Mouse (Mus musculus) embryonic facial prominence, embryonic 13.5 days (tissue): ENCODE data around the gene Il2ra. TPM values are rescaled to one million over a fixed set of nuclear protein-coding genes. Genes with fewer than 3 reads are reported as not detected.
A peak's percentile ranks its signal among the peaks of the same experiment; 100 is the strongest.

ENCODE experiments used
- ATAC-seq: fragments of 200-750 bp; cut with Nextera tagmentation; 2 replicates; pipeline ENCODE4 v1.8.0; 2017; ENCODE audit warnings: low read depth; ENCODE audit not compliant: insufficient number of reproducible peaks, insufficient read depth, low FRiP score, low TSS enrichment
- H3K27ac ChIP-seq: fragments of 300-500 bp; sonication (generic); 2 replicates; pipeline ENCODE4 v1.5.1; 2015; ENCODE audit warnings: moderate library complexity, mild to moderate bottlenecking, inconsistent platforms
- H3K27me3 ChIP-seq: fragments of 300-500 bp; sonication (generic); 2 replicates; pipeline ENCODE4 v1.6.1; 2015; ENCODE audit warnings: mild to moderate bottlenecking, inconsistent platforms
- H3K36me3 ChIP-seq: fragments of 300-500 bp; sonication (generic); 2 replicates; pipeline ENCODE4 v1.6.1; 2015; ENCODE audit warnings: mild to moderate bottlenecking, inconsistent platforms
- H3K4me1 ChIP-seq: fragments of 300-500 bp; sonication (generic); 2 replicates; pipeline ENCODE4 v1.6.1; 2015; ENCODE audit warnings: inconsistent platforms
- H3K4me2 ChIP-seq: fragments of 300-500 bp; sonication (generic); 2 replicates; pipeline ENCODE4 v1.6.1; 2015; ENCODE audit warnings: moderate library complexity, mild to moderate bottlenecking, inconsistent platforms
- H3K4me3 ChIP-seq: fragments of 300-500 bp; sonication (generic); 2 replicates; pipeline ENCODE4 v1.5.1; 2015; ENCODE audit warnings: mild to moderate bottlenecking, inconsistent platforms
- H3K9ac ChIP-seq: fragments of 300-500 bp; sonication (generic); 2 replicates; pipeline ENCODE4 v1.6.1; 2015; ENCODE audit warnings: mild to moderate bottlenecking, inconsistent platforms
- H3K9me3 ChIP-seq: fragments of 300-500 bp; sonication (generic); 2 replicates; pipeline ENCODE4 v1.6.1; 2016; ENCODE audit warnings: inconsistent platforms
- WGBS: fragments of 180-500 bp; shearing (Covaris S2); methylation state at CpG from one replicate; pipeline ENCODE4 v1.1.7; 2015; ENCODE audit warnings: mixed read lengths; 5-methylcytosine and 5-hydroxymethylcytosine counted together
- polyA plus RNA-seq: library from polyadenylated mRNA; unstranded; fragments of >200 nt; fragmentation: Nextera tagmentation; extraction: Ambion mirVana; gene quantifications from 2 replicates; pipeline ENCODE4 v1.2.1, GENCODE M21; 2015

The Il2ra gene
- polyA plus RNA-seq, 1 experiment from 2014 or later = not detected

DNA sequence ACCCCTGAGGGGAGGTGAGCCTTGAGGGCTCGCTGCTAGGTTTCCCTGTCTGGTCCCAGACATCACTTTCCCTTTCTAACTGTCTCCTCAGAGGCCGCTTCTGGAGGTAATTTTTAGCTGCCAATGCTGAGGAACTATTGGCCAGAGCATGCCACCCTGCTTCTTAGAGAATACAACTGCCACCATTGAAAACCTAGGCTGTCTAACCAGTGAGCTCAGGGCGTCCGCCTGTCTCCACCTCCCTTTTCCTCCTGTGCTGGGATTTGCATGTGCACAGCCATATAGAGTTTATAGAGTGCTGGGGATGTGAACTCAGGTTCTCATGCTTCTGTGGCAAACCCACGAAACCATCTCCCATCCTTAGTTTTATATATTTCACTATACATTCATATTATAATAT lies 11.2 kb downstream of the Il2ra start:
- Histone ChIP-seq H3K27ac (no peak overlapping the region), H3K9me3 (no peaks in the 10 kb centered on the region), H3K27me3 (no peaks in the 10 kb centered on the region), H3K9ac (no peak overlapping the region), H3K4me2 (no peak overlapping the region), H3K4me1 (no peaks in the 10 kb centered on the region; the same call in 1 of the 2 replicates), H3K36me3 (no peaks in the 10 kb centered on the region), H3K4me3 (no peak overlapping the region)
- 62% methylated on average over 5 of the region's 5 CpGs for WGBS
- ATAC-seq = no peak

DNA sequence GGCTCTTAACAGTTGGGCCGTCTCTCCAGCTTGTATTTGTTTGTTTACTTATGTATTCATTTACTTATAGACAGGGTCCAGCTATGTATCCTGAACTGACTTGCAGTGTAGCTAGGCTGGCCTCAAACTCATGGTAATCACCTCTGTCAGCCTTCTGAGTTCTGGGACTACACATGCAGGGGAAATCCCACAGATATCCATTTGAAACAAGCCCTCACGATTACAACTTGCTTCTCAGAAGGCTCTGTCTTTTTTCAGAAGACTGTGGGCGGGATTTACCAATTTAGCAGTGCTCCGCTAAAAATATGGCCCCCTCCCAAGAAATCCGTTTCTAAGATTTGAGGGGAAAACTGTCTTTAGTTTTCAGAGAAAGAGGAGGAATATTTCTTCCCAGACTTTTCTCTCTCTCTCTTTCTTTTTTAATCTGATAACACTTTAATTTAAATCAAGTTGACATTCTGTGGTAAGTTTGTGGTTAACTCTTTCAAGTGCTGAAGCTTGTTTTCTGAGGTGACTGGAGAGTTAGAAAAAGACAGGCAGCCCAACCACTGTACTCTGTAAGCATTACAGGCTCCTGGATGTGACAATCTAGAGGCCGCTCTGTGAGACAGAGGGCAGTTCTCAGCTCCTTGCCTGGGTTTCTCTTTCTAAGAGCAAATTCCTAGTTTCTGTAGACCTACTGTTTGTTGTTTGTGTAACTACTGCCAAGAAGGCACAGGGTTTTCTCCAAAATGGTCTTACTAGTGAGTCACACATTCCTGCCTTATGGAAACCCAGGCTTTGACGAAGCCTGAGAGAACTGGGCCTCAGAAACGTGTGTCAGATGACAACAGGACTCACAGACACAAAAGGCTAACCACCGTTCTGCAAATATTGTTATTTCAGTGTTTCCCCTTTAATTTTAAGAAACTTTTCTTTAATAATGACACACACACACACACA lies 12.7 kb downstream of the Il2ra start:
- no peaks in the 10 kb centered on the region; the same call in 1 of the 2 replicates for H3K4me1 ChIP-seq
- peak overlapping the region; percentile 45 for H3K27ac ChIP-seq
- WGBS = 47% methylated on average over 9 of the region's 9 CpGs
- H3K9ac ChIP-seq = no peak overlapping the region
- no peaks in the 10 kb centered on the region for H3K9me3 ChIP-seq
- H3K27me3 ChIP-seq = no peaks in the 10 kb centered on the region
- no peak overlapping the region for H3K4me3 ChIP-seq
- ATAC-seq = no peak
- 0 out of 2 replicates have a peak overlapping the region, but pooled peaks have one; percentile 14 for H3K4me2 ChIP-seq
- no peaks in the 10 kb centered on the region for H3K36me3 ChIP-seq

DNA sequence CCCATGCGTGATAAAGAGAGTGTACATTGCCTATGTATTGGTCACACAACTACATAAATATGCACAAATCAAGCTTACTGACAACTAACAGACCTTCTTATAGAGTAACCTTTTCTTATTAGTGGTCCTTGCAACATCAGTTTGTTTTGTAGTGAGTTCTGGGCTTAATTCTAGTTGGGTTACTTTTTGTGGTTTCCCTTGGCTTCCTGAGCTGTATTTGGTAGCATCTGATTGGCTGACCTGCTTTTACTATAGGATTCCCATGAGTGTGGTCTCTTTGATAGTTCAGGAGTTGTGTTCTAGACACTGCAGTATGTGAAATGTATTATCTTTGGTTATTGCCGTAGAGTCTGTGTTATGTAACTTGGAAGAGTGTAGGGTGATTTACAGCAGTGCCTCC lies 15.0 kb downstream of the Il2ra start:
- Histone ChIP-seq H3K27me3 (no peaks in the 10 kb centered on the region), H3K4me1 (no peaks in the 10 kb centered on the region; the same call in 1 of the 2 replicates), H3K4me2 (no peak overlapping the region), H3K36me3 (no peaks in the 10 kb centered on the region), H3K9ac (no peak overlapping the region), H3K4me3 (no peak overlapping the region), H3K9me3 (no peaks in the 10 kb centered on the region), H3K27ac (no peak overlapping the region)
- WGBS = 77% methylated on average over 2 of the region's 2 CpGs
- no peak for ATAC-seq

DNA sequence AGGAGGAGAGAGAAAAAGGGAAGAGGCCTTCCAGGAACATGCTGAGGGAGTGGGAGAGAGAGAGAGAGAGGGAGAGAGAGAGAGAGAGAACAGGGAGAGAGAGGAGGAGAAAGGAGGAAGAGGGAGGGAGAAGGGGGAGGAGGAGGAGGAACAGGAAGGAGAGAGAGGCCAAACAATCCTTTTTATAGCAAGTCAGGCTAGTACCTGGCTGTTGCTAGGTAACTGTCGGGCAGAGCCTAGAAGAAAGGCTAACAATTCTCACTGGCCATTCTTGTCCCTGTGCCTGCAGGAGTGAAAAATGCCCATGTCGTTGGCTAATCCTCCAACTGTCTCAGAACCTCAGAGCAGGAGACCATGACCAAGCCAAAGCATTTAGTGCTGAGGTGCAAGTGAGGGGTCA lies 16.7 kb downstream of the Il2ra start:
- H3K9me3 ChIP-seq = no peaks in the 10 kb centered on the region
- H3K36me3 ChIP-seq = no peaks in the 10 kb centered on the region
- no peak overlapping the region for H3K4me2 ChIP-seq
- WGBS = 52% methylated on average over 2 of the region's 2 CpGs
- no peak overlapping the region for H3K27ac ChIP-seq
- H3K4me3 ChIP-seq = no peak overlapping the region
- H3K9ac ChIP-seq = no peak overlapping the region
- ATAC-seq = no peak
- H3K4me1 ChIP-seq = peaks cover 1% of the 10 kb centered on the region
- H3K27me3 ChIP-seq = no peaks in the 10 kb centered on the region

DNA sequence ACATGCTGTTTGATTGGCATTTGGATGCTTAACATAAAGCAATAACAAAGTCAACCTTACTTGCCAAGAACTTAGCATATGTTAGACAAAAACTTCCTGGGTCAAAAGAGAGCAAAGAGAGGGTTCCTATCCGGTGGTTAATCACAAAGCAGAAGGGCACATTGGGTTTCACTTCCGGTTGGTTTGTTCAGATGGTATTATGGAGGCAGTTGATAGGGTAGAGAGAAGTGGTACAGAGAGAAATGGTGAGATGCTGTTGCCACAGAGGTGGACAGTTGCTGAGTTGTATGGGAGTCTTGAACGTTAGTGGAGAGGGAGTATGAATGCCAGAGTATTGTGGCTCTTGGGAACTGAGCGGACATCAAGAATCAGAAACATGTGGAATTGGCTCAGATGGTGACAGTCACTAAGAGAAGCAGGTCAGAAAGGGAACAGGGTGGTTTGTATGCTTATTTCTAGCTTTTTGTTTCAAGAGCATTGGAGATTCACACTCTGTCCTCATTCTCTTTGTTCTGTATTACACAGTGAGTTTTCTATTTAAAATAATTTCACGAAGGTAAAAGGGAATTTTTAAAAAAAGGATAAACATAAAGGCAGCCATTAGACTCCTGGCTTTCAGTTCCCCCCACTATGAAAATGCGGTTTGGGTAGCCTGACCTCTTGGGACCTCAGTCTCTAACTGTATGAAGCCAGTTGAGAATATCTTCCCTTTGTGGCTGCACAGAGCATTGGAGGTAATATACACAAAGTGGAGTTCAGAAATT lies 19.7 kb downstream of the Il2ra start:
- WGBS = 79% methylated on average over 6 of the region's 6 CpGs
- H3K27ac ChIP-seq = no peak overlapping the region
- no peak overlapping the region for H3K9ac ChIP-seq
- no peaks in the 10 kb centered on the region for H3K36me3 ChIP-seq
- no peaks in the 10 kb centered on the region for H3K27me3 ChIP-seq
- peaks cover 5% of the 10 kb centered on the region; the same call in 1 of the 2 replicates for H3K4me1 ChIP-seq
- no peak overlapping the region for H3K4me2 ChIP-seq
- no peak for ATAC-seq
- H3K4me3 ChIP-seq = no peak overlapping the region
- H3K9me3 ChIP-seq = no peaks in the 10 kb centered on the region

DNA sequence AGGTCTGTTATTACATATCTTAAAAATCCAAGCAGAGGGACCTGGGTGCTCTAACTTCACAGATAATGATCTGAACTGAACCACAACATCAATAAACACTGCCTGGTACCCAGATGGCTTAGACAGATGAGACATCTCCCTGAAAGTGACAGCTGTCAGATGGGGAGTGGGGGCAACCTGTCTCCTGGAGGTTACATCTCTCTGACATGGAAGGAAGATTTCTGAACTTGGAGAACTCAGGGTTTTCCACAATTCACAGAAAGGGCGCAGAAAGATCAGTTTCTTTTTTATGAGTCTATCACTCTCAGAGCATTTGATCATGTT lies 20.3 kb downstream of the Il2ra start:
- Histone ChIP-seq H3K4me2 (no peak overlapping the region), H3K27ac (no peak overlapping the region), H3K27me3 (no peaks in the 10 kb centered on the region), H3K4me3 (no peak overlapping the region), H3K9me3 (no peaks in the 10 kb centered on the region), H3K36me3 (no peaks in the 10 kb centered on the region), H3K4me1 (peaks cover 5% of the 10 kb centered on the region; the same call in 1 of the 2 replicates), H3K9ac (no peak overlapping the region)
- no peak for ATAC-seq
- WGBS = 89% methylated on average over 1 of the region's 1 CpGs

DNA sequence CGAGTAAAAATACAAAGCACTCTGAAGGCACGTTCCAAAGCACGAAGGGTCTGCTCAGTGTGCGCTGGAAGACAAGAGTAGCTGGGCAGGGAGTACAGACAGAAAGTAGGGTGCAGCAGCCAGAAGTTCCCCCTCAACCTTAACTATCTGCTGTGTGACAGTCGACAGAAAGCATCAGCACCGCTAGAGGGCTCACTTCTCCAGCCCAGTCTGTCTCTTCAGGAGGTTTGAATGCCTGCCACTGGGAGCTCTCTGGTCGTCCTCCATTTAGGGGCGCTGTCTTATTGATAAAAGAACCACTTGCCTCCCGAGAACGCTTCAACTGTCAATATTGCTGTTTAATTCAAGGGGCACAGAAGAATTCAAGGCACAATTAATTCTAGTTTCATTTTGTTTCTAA lies 21.4 kb downstream of the Il2ra start:
- no peak for ATAC-seq
- Histone ChIP-seq H3K4me1 (peaks cover 5% of the 10 kb centered on the region; the same call in 1 of the 2 replicates), H3K4me2 (peak overlapping the region; percentile 44), H3K9ac (no peak overlapping the region), H3K27ac (no peak overlapping the region), H3K9me3 (no peaks in the 10 kb centered on the region), H3K36me3 (no peaks in the 10 kb centered on the region), H3K27me3 (no peaks in the 10 kb centered on the region), H3K4me3 (peak overlapping the region; percentile 9; the same call in 1 of the 2 replicates)
- WGBS = 5% methylated on average over 10 of the region's 10 CpGs

DNA sequence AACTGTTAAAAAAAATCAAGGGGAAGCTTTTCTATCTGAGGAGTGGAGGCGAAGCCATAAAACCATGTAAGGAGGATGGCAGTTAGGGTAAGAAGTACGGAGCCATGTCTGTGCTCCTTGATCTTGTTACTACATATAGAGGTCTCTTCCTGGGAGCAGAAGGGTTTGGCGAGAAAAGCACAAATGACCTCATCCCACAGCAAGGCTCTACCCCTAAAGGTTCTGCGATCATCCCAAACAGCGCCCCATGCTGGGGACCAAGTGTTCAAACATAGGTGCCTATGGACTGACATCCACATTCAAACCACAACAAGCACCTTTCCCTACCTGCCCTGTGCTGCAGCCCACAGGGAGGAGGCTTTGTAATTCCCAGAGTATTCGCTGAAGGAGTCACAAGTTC lies 21.8 kb downstream of the Il2ra start:
- Histone ChIP-seq H3K4me3 (peak overlapping the region; percentile 9; the same call in 1 of the 2 replicates), H3K36me3 (no peaks in the 10 kb centered on the region), H3K4me2 (peak overlapping the region; percentile 44), H3K9ac (no peak overlapping the region), H3K27ac (no peak overlapping the region), H3K4me1 (peaks cover 5% of the 10 kb centered on the region; the same call in 1 of the 2 replicates), H3K9me3 (no peaks in the 10 kb centered on the region), H3K27me3 (no peaks in the 10 kb centered on the region)
- no peak for ATAC-seq
- 40% methylated on average over 6 of the region's 6 CpGs for WGBS

DNA sequence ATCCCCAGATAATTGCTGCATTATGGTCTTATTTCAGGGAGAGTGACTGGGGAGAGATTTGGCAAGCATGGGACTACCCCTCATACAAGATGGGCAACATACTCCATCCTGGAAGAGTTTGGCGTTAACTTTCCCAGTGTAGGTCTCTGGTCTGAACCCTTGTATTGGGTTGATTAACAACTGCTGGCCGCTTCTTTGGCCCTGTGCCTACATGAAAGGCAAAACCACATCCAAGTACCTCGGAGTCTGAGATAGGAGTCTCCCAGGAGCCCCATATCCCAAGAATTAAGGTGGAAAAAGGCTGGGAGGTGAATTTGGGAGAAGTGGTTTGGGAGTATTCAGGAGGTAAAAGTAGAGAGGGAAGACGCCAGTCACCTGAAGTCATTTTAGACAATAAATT lies 22.2 kb downstream of the Il2ra start:
- Histone ChIP-seq H3K4me1 (peaks cover 5% of the 10 kb centered on the region; the same call in 1 of the 2 replicates), H3K9ac (no peak overlapping the region), H3K4me2 (no peak overlapping the region), H3K9me3 (no peaks in the 10 kb centered on the region), H3K27me3 (no peaks in the 10 kb centered on the region), H3K4me3 (no peak overlapping the region), H3K27ac (no peak overlapping the region), H3K36me3 (no peaks in the 10 kb centered on the region)
- no peak for ATAC-seq
- 87% methylated on average over 4 of the region's 4 CpGs for WGBS

DNA sequence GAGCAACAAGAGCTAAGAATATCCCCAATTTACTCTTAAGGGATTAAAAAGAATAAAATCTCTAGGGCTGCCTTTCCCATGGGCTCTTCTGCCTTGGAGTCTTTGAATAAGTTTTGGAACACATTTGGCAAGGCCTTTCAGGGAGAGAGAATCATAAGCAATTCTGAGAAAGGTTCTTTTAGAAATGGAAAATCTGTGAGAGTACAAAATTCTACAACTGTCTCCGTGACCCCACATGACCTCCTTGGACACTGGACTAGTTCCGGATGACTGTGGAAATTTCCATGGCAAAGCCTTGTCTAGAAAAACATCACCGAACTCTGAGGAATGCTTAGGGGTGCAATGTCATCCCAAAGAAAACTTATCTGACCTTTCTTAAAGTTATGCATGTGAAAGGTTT lies 22.7 kb downstream of the Il2ra start:
- H3K27me3 ChIP-seq = no peaks in the 10 kb centered on the region
- no peak for ATAC-seq
- no peak overlapping the region for H3K9ac ChIP-seq
- no peaks in the 10 kb centered on the region for H3K9me3 ChIP-seq
- H3K4me3 ChIP-seq = no peak overlapping the region
- peaks cover 5% of the 10 kb centered on the region; the same call in 1 of the 2 replicates for H3K4me1 ChIP-seq
- no peaks in the 10 kb centered on the region for H3K36me3 ChIP-seq
- H3K4me2 ChIP-seq = no peak overlapping the region
- no peak overlapping the region for H3K27ac ChIP-seq
- 80% methylated on average over 3 of the region's 3 CpGs for WGBS

DNA sequence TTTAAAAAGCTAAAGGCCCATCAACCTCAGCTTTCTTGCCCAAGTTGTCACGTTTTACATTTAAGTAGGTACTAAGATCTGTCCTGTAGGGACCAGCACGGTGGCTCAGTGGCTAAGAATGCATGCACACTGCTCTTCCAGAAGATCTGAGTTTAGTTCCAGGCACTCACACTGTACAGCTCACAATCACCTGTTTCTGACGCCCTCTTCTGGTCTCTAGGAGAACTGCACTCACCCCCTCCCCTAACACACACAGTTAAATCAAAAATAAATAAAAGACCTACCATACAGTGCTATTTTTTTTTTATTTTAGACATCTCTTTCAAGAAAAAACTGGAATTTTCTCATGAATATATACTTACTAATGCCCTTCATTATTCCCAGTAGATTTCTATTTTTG lies 29.5 kb downstream of the Il2ra start:
- Histone ChIP-seq H3K27me3 (no peaks in the 10 kb centered on the region), H3K36me3 (no peaks in the 10 kb centered on the region), H3K27ac (no peak overlapping the region), H3K9ac (no peak overlapping the region), H3K4me1 (no peaks in the 10 kb centered on the region), H3K4me3 (no peak overlapping the region), H3K4me2 (no peak overlapping the region), H3K9me3 (no peaks in the 10 kb centered on the region)
- no peak for ATAC-seq
- WGBS = 20% methylated on average over 3 of the region's 3 CpGs
